Mouse (Mus musculus) small intestine, adult 2 months (tissue): ENCODE data around the gene Usp21.

Experiments
- CTCF ChIP-seq: fragments of 200-500 bp; IDR thresholded peaks from 2 replicates; pipeline ENCODE4 v1.5.1; 2012; ENCODE audit warnings: low read depth, mild to moderate bottlenecking, control low read depth, inconsistent platforms, low read length, moderate library complexity, mixed read lengths; ENCODE audit not compliant: insufficient replicate concordance, insufficient read length; ENCODE audit errors: extremely low read depth
- POLR2A ChIP-seq: fragments of 200-500 bp; IDR thresholded peaks from 2 replicates; pipeline ENCODE4 v1.6.1; 2012; ENCODE audit warnings: low read depth, mild to moderate bottlenecking, control low read depth, inconsistent platforms, low read length, moderate library complexity

- TF ChIP-seq CTCF (no peak), POLR2A (no peak)
Observed at GRCm38 (mm10) chr1:171288328-171288727, 537 bp upstream of the Usp21 start.
